Mouse (Mus musculus): Measurements from ENCODE around the gene Crybg1.

Gene Crybg1

GRCm38 (mm10) chr10:44094794-44095193 is 53.9 kb downstream of the Crybg1 start:
- DNase-seq (ENCODE audit: extremely low spot score), result no peak

- DNase-seq (ENCODE audit: extremely low spot score), result no peak
These were observed 56.9 kb downstream of the Crybg1 start for GRCm38 (mm10) chr10:44091757-44092156.

- no peak for DNase-seq (ENCODE audit: extremely low spot score)
These were observed 68.3 kb downstream of the Crybg1 start for GRCm38 (mm10) chr10:44080351-44080750.

GRCm38 (mm10) chr10:44078799-44079521 is 69.7 kb downstream of the Crybg1 start:
- no peak for DNase-seq (ENCODE audit: extremely low spot score)

GRCm38 (mm10) chr10:44071095-44071494 is 77.6 kb downstream of the Crybg1 start:
- DNase-seq (ENCODE audit: extremely low spot score), result peak; percentile 71

GRCm38 (mm10) chr10:44069131-44069530 is 79.5 kb downstream of the Crybg1 start:
- DNase-seq (ENCODE audit: extremely low spot score), result no peak

GRCm38 (mm10) chr10:44065848-44066360 is 82.7 kb downstream of the Crybg1 start:
- no peak for DNase-seq (ENCODE audit: extremely low spot score)

- no peak for DNase-seq (ENCODE audit: extremely low spot score)
These were observed 85.7 kb downstream of the Crybg1 start for GRCm38 (mm10) chr10:44062981-44063380.

DNA sequence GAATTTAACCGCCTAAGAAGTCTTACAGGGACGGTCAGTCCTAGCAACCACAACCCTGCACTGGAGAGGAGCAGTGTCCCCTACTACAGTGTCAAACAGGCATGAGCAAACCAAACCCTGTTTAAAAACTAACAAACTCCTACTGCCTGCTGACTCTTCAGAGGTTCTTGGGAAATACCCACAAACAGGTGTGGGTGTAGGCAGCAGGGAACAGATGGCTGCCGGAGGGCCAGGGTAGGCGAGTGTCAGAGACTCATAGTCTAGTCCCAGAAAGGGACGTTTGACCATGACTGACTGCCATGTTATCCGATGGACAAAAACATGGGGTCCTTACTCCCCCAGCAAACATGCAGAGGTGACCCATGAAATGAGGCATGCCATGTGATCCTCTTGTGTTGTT is 97.7 kb downstream of the Crybg1 start:
- DNase-seq (ENCODE audit: extremely low spot score), result no peak

GRCm38 (mm10) chr10:44044727-44045126 is 103.9 kb downstream of the Crybg1 start:
- no peak for DNase-seq (ENCODE audit: extremely low spot score)

DNA sequence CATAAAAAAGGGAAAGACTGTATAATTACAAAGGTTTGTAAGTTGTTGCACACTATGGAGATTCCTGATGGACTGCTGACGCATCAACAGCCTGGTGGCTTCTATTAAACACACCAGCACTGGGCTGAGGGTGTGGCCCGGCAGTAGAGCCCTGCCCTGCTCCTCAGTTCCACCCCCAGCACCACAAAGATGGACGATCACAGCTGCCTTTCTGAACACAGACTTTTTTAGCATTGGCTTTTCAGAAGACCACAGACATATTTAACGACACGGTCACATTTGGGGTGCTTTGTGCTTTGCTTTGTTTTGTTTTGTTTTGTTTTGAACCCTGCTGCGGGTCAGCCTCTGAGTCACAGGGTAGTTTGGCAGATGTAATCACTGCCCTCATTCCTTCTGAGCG is 105.0 kb downstream of the Crybg1 start:
- no peak for DNase-seq (ENCODE audit: extremely low spot score)

GRCm38 (mm10) chr10:44039185-44039584 is 109.5 kb downstream of the Crybg1 start:
- no peak for DNase-seq (ENCODE audit: extremely low spot score)

GRCm38 (mm10) chr10:44037918-44038544 is 110.6 kb downstream of the Crybg1 start:
- DNase-seq (ENCODE audit: extremely low spot score), result peak; percentile 1

GRCm38 (mm10) chr10:44029566-44029965 is 119.1 kb downstream of the Crybg1 start:
- no peak for DNase-seq (ENCODE audit: extremely low spot score)

- no peak for DNase-seq (ENCODE audit: extremely low spot score)
These were observed 121.4 kb downstream of the Crybg1 start for GRCm38 (mm10) chr10:44027226-44027625.

GRCm38 (mm10) chr10:44026105-44026504 is 122.5 kb downstream of the Crybg1 start:
- DNase-seq (ENCODE audit: extremely low spot score), result no peak

DNA sequence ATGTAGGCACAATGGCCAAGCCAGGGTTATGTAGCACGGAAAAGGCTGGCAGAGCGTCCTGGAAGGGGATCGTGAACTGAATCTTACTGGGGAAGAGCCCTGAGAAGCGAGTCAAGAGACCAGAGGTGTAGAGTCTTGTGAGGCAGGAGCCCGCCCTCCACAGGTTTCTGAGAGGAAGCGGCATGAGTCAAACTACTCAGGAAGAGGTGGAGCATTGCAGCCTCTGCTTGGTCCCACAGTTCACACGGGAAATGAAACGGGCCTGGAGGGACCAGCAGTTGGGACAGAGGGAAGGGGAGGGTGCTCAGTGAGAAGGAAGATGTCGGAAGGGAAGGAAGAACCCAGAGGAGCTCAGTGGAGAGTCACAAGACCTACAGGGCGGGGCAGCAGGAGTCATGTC is 123.9 kb downstream of the Crybg1 start:
- DNase-seq (ENCODE audit: extremely low spot score), result no peak

DNA sequence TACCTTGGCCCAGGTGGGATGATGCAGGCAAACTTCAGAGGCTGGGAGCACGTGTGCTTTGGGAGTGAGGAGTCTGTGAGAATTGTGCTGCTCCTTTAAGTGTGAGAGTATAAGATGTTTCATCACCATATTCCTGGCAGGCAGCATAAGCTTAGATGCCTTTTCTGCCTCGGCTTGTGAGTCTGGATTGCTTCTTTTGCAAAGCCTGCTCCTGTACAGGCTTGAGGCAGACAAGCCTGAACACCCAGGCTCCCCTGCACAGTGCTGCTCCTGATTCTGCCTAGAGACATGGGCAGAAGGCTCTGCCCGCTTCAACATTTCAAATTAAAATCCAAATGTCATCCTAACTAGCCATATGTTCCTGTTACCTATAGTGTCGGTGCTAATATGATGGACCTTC is 128.5 kb downstream of the Crybg1 start:
- DNase-seq (ENCODE audit: extremely low spot score), result no peak

- DNase-seq (ENCODE audit: extremely low spot score), result no peak
These were observed 130.1 kb downstream of the Crybg1 start for GRCm38 (mm10) chr10:44018562-44018961.

DNA sequence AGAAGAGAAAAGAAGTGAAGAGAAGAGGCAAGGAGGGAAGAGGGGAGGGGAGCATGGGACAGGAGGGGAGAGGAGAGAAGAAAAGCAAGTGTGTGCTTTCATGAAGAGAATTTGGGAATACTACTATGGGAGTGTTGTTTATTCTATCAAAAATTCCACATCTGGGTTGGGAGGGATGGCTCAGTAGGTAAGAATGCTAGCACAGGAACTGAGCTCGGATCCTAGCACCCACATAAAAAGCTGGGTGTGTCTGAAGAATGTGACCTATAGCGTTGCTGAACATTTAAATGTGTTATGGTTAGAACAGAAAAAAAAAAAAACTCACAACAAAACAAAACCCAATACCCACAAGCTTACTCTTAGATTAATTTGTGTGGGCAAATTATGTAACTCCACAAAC is 133.0 kb downstream of the Crybg1 start:
- DNase-seq (ENCODE audit: extremely low spot score), result no peak

GRCm38 (mm10) chr10:44013885-44014284 is 134.8 kb downstream of the Crybg1 start:
- no peak for DNase-seq (ENCODE audit: extremely low spot score)

DNA sequence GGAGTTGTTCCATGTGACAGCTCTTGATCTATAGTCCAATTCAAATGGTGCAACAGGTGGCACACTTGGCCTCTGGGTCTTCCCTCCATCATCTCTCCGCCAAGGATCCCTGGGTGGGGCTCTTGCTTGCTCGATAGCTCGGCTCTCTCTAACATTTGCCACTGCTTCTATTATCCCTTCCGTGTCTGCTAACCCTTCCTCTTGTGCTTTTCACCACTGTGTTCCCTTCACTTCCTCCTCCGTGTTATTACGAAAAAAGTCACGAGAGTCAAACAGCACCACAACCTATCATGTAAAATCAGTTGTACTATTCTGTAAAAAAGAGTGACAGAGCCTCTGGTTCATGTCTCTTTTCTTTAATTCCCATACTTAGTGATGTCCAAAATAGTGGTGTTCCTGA is 137.2 kb downstream of the Crybg1 start:
- no peak for DNase-seq (ENCODE audit: extremely low spot score)

GRCm38 (mm10) chr10:44008808-44009207 is 139.8 kb downstream of the Crybg1 start:
- DNase-seq (ENCODE audit: extremely low spot score), result no peak
